Mouse (Mus musculus) C2C12 (cell line): ENCODE results near the gene 1700025G04Rik.

Source experiments
- CEBPB ChIP-seq: IDR thresholded peaks from one replicate; pipeline ENCODE4 v1.6.1; 2011; ENCODE audit warnings: low read depth, mild to moderate bottlenecking, control low read depth, moderate library complexity
- CTCF ChIP-seq: IDR thresholded peaks from one replicate; pipeline ENCODE4 v1.5.1; 2011; ENCODE audit not compliant: control insufficient read depth, insufficient read depth, insufficient read length
- FOSL1 ChIP-seq: IDR thresholded peaks from one replicate; pipeline ENCODE4 v1.8.0; 2011; ENCODE audit warnings: mild to moderate bottlenecking, low read length; ENCODE audit not compliant: poor library complexity, insufficient read depth, severe bottlenecking
- MAX ChIP-seq: IDR thresholded peaks from one replicate; pipeline ENCODE4 v1.6.1; 2011; ENCODE audit warnings: mild to moderate bottlenecking, control low read depth
- MYOG ChIP-seq: IDR thresholded peaks from one replicate; pipeline ENCODE4 v1.6.1; 2011; ENCODE audit not compliant: control insufficient read depth, insufficient read length; ENCODE audit errors: extremely low read depth
- USF1 ChIP-seq: IDR thresholded peaks from one replicate; pipeline ENCODE4 v1.6.1; 2011; ENCODE audit warnings: low read depth, mild to moderate bottlenecking, control low read depth, moderate library complexity

DNA sequence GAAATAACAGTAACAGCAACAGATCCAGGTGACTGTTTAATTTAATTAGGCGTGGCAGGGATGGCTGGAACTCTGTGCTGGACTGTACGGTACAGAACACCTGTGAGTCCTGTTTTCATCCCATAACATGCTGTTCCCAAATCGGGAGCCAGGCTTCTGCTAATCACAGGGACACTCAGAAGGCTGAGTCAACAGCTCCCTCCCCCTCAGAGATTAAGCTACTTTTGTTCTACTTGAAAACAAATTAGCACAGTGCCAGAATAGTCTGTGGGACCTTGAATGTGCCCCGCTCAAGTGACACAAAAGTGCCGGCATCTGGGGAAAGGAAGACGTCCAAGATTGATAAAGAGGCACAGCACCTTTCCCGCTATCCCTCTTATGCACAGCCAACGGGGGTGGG is 115.0 kb downstream of the 1700025G04Rik start:
- TF ChIP-seq CTCF, result no peak
- TF ChIP-seq MAX, result no peak
- no peak for TF ChIP-seq FOSL1
- no peak for TF ChIP-seq MYOG
- no peak for TF ChIP-seq CEBPB
- TF ChIP-seq USF1, result no peak
